Mouse (Mus musculus) bone marrow macrophage, adult 2 months (primary cell): ENCODE data around the gene Aipl1. TPM values are rescaled to one million over a fixed set of nuclear protein-coding genes. Genes with fewer than 3 reads are reported as not detected.
A peak's percentile ranks its signal among the peaks of the same experiment; 100 is the strongest.

ENCODE experiments used
- H3K27ac ChIP-seq: 2 replicates; pipeline ENCODE4 v1.5.1; 2012; ENCODE audit warnings: low read depth, low read length; ENCODE audit not compliant: insufficient read depth
- H3K4me1 ChIP-seq: 2 replicates; pipeline ENCODE4 v1.6.1; 2012; ENCODE audit warnings: low read length; ENCODE audit not compliant: control insufficient read depth, insufficient read depth
- H3K4me3 ChIP-seq: 2 replicates; pipeline ENCODE4 v1.5.1; 2012; ENCODE audit warnings: mild to moderate bottlenecking, low read length, moderate library complexity; ENCODE audit not compliant: insufficient read depth
- CTCF ChIP-seq: IDR thresholded peaks from 2 replicates; pipeline ENCODE4 v1.5.1; 2012; ENCODE audit warnings: low read depth, mild to moderate bottlenecking, low read length, moderate library complexity
- POLR2A ChIP-seq: IDR thresholded peaks from 2 replicates; pipeline ENCODE4 v1.6.1; 2012; ENCODE audit warnings: mild to moderate bottlenecking, low read depth, low read length, borderline replicate concordance
- polyA plus RNA-seq: library from polyadenylated mRNA; stranded (reverse); fragments of >200 nt; gene quantifications from 2 replicates; pipeline ENCODE4 v1.2.4, GENCODE M21; 2012; ENCODE audit not compliant: missing spikeins, insufficient read depth, insufficient read length

Aipl1 gene
- polyA plus RNA-seq, 1 experiment = 0.38 TPM

DNA sequence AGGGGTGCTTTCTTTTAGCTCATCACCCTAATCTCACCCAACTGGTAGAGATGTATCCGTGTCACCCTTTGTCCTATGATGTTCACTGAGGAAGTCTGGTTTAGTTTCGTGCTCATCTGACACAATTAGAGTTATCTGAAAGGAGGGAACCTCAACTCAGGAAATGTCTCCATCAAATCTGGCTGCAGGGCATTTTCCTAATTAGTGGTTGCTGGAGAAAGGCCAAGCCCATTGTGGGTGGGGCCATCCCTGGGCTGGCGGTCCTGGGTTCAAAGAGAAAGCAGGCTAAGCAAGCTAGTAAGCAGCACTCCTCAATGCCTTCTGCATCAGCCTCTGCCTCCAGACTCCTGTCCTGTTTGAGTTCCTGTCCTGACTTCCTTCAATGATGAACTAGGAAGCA is 14.9 kb upstream of the Aipl1 start:
- Histone ChIP-seq H3K4me1 (peaks cover 7% of the 10 kb centered on the region; the same call in 1 of the 2 replicates), H3K4me3 (no peak overlapping the region), H3K27ac (no peak overlapping the region)
- TF ChIP-seq POLR2A (no peak), CTCF (no peak)

DNA sequence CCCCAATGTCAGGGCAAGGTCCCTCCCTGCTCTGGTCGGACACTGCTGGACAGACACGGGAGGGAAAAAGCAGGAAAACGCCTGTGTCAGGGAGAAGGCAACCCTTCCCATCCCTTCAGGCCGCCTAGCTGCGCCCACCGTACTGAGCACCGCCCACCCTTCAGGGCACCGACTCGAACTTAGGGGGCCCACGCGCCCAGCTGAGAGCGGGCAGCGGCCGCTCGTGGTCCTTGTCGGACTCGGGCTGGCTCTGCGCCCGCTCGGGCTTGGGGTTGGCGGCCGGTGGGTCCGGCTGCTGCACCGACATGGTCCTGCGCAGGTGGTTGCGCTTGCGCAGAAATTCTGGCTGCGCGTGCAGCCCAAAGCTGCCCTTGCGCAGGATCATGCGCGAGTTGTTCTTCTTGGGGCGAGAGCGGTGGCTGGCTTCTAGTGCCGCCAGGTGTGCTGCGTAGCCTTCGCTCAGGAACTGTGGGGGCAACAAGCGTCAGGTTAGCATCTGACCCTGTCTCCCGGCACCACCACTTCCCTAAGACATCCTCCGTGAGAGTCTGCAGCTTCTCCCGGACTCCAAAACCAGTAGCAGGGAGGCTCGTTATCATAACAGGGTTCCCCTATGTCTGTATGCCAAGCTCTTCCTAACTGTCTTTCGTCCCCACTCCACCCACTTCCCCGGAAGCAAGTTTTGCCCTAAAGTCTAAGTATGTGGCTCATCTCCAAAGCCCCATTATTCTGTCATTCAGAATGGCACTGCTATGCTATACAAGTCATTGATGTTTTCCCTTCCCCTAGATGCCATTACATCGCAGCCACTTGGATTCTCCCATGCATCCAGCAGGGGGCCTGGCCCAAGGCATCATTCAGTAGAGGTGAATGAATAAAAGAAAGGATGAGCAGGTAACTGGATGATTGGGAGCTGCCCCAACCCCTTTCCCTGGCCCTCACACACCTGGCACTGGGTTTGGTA is 13.9 kb upstream of the Aipl1 start:
- TF ChIP-seq CTCF = no peak
- no peak overlapping the region for H3K4me3 ChIP-seq
- H3K27ac ChIP-seq = no peak overlapping the region
- H3K4me1 ChIP-seq = peaks cover 7% of the 10 kb centered on the region; the same call in 1 of the 2 replicates

DNA sequence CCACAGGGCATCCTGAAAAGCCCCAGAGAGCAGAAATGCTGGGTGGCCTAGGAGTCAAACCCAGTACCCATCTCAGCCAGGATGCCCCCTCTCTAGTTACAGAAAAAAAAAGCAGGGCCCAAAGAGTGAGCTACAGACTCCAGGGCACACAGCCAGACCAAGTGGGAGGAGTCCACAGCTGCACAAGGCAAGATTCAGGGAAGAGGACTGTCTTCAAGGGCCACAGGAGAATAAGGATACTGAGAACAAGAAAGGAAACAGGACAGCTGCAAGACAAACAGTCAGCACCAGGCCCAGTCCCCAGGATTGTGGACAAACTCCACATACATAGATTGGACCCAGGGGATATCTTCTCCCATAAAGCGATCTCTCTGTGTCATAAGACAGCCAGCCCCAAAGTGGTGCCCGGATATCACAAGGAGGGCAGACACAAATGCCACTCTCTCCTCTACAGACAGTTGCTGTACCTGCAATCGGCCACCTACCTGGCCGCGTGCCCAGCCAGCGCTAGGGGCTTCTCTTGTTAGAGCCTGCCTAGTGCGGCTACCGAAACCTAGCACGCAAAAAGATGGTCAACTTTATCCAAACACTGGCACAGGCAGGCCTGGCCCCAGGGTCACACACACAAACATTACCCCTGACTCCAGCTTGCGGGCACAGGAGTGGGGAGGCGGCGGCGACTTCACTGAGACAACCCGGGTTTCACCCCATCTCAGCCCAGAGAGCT is 13.0 kb upstream of the Aipl1 start:
- Histone ChIP-seq H3K4me3 (no peak overlapping the region), H3K27ac (no peak overlapping the region), H3K4me1 (peaks cover 7% of the 10 kb centered on the region; the same call in 1 of the 2 replicates)
- TF ChIP-seq POLR2A (no peak), CTCF (no peak)

DNA sequence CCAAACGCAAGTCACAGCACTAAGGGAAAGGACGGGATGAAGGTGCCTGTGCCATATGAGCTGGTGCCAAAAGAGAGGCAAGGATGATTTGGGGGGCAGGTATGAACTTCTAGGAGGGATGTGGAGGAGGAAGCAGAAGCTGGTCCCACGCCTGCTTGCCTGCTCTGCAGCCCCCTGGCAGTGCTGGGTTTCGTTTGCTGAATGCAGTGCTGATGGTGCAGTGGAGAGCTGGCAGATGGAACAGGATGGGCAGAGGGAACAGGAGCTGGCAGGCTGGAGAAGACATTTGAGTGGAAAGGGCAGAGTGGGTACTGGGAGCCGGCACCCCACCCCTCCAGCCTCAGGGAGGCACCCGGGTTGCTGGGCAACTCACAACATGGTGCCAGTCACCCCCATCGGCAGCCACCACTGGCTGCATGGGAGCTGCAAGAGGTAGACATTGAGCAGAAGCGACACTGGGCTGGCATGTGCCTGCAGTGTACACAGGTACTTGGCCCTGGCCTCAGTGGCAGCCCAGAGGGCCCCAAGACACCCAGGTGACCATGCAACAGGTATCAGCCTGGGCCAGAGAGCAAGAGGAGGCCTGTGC is 12.0 kb upstream of the Aipl1 start:
- H3K4me3 ChIP-seq = no peak overlapping the region
- H3K27ac ChIP-seq = no peak overlapping the region
- TF ChIP-seq CTCF (no peak), POLR2A (no peak)
- peaks cover 7% of the 10 kb centered on the region; the same call in 1 of the 2 replicates for H3K4me1 ChIP-seq

DNA sequence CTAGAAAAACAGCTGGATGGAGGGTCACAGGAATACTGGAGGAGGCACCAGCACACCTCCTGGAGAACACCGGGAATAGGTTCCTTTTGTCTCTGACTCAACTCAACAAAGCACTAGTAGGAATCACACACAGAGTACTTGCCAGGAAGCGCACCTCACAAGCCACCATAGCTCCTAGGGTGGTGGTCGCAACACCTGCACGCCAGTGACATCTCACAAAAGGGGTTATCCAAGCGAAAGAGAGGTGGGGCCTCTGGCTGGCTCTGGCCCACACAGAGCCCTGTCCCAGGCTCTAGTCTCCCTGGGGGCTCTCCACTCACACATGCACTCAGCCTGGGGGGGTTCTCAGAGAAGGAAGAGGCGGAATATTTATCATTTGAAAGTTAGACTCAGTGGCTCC is 11.4 kb upstream of the Aipl1 start:
- TF ChIP-seq CTCF (no peak), POLR2A (no peak)
- H3K4me1 ChIP-seq = peaks cover 7% of the 10 kb centered on the region; the same call in 1 of the 2 replicates
- no peak overlapping the region for H3K27ac ChIP-seq
- no peak overlapping the region for H3K4me3 ChIP-seq

DNA sequence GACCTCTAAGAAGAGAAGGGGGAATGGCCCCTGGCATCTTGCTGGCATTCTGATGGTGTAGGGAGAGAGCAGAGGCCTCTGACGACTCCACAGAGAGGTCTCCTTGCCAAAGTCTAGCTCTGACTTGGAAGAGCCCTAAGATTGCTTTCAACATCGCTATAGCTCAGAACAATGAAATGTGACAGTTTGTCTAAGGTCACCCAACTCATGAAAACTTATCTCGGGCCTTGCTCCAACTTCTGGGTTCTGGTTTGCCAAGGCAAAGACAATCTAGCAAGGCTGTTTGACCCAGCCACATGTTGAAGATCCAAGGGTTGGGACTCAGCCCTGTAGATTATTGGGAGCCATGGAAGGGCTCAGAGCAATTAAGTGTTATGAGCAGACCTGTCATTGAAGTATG is 6.9 kb upstream of the Aipl1 start:
- no peak for TF ChIP-seq POLR2A
- no peak for TF ChIP-seq CTCF
- Histone ChIP-seq H3K27ac (no peak overlapping the region), H3K4me1 (peaks cover 25% of the 10 kb centered on the region), H3K4me3 (no peak overlapping the region)

DNA sequence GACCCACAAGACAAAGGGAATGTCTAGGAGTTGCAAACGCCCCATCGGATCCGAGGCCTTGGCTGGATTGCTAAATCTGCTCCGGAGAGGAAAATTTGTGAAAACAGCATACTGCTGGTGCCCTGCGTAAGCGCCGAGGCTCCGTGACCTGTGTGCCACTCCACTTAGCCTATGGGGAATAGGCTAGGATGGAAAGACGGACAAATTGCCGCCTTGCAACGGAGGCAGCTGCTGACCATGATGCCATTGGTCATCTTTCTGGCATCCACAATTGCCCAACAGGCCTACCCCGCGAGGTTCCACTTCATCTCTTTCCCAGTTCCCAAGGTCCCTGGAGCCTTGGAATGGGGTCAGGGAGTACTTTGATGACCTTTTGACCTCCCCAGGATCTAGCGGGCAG is 5.3 kb upstream of the Aipl1 start:
- Histone ChIP-seq H3K4me3 (peak overlapping the region; percentile 97), H3K4me1 (peaks cover 28% of the 10 kb centered on the region), H3K27ac (0 out of 2 replicates have a peak overlapping the region, but pooled peaks have one; percentile 12)
- TF ChIP-seq CTCF (no peak), POLR2A (no peak)

DNA sequence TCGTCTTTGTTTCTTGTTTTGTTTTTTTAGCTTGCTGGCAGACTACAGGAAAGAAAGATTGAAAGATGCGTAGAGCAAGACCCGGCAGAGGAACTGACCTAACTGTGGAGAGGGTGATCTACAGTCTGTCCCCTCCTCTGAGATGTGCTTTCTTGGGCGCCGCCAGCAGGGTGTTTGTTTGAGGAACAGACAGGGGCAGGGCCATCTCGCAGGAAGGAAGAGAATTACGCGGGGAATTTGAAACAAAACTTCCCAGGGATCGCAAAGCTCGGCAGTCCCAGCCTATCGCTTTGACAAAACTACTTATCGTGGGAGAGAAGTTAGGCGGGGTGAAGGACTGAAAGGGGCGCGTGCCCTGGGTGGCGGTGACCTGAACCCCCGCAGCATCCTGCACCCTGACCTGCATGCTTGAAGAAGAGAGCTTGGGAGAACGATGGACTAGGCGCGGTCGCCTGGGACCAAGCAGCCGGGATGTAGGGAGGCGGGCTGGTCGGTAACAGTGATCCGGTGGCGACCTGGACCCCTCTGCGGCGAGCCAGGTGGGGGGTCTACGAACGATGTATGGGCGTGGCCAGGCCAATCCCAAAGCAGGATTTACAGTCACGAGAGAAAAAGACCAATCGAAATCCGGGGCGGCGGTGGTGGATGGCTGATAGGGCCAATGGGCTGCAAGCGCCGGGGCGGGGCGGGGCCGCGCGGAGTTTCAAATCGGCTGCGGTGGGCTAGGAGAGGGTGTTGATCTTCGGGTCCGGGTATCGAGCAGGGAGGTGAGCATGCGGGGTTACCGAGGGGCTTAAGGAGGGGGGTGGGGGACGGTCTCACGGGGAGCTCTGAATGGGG is 4.7 kb upstream of the Aipl1 start, which contains the start of gene Pimreg:
Gene Pimreg, plus strand, starts transcription at position 265 of the 840 bp plus-strand sequence.
- Histone ChIP-seq H3K4me1 (peaks cover 32% of the 10 kb centered on the region), H3K4me3 (peak within 1 kb of the TSS; percentile 97), H3K27ac (peak within 1 kb of the TSS; percentile 80)
- TF ChIP-seq CTCF (no peak), POLR2A (no peak)

DNA sequence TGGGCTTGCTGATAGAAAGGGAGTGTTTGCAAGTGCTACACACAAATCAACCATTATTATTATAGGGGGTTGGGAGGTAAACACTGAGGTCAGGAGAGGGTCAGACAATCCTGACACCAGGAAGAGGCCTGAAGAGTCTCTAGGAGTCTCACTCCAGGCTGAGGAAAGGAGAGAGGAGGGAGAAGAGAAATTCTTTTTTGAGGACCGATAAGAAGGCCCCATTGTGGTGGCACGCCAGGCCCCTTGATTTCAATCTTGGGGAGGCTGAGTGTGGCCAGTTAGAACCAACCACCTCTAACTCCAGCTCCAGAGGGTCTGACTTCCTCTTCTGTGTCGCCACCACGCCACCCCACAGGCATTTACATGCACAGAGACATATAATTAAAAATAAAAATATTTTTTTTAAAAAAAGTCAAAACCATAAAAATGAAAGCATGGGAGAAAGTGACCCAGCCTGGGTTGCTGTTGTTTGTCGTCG is 4.0 kb upstream of the Aipl1 start:
- Histone ChIP-seq H3K4me1 (peaks cover 34% of the 10 kb centered on the region), H3K27ac (peak overlapping the region; percentile 80), H3K4me3 (peak overlapping the region; percentile 97)
- TF ChIP-seq CTCF (no peak), POLR2A (no peak)
